Mouse (Mus musculus): ENCODE data around the gene Ugcg. TPM values are rescaled to one million over a fixed set of nuclear protein-coding genes. Genes with fewer than 3 reads are reported as not detected.

Ugcg gene
- polyA plus RNA-seq, 1 experiment from 2014 or later, result 18.9 TPM

DNA sequence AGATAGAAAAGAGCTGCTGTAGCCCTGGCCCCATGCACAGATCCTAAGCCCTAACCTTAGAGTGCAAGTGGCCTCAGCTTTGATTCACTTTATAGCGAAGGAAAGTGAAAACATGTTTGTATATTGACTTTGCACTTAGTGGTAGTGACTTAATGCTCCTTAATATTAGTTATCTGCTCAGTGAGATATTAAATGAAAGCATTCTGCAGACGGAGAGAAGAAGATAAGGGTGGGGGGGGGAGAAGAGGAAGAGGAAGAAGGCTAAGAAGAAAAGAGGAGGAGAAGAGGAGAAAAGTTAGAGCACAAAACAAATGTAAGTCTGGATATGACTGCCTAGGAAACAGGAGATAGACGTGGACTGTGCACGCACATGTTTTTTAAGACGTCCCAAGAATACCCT lies 28.8 kb upstream of the Ugcg start:
- TF ChIP-seq EP300 (optimal IDR thresholded peaks at IDR 0.05) (no peak), CTCF (IDR thresholded peaks at IDR 0.05; ENCODE audit: low read depth) (no peak)
- 88% methylated on average over 5 of the region's 5 CpGs for WGBS
- no peak overlapping the region for H3K27ac ChIP-seq (replicated peaks)
- H3K4me2 ChIP-seq (replicated peaks; ENCODE audit: low read depth), result no peak overlapping the region
- H3K4me3 ChIP-seq (ENCODE audit: low read depth, low read length), result no peak overlapping the region
- H3K27me3 ChIP-seq (ENCODE audit: control insufficient read depth, insufficient read depth, low read length), result no peaks in the 10 kb centered on the region
- H3K9me3 ChIP-seq (ENCODE audit: control insufficient read depth, low read length), result no peaks in the 10 kb centered on the region
- H3K36me3 ChIP-seq (ENCODE audit: control insufficient read depth, insufficient read depth, low read length), result no peaks in the 10 kb centered on the region
- ATAC-seq (ENCODE audit: low FRiP score, low TSS enrichment) (no peak), DNase-seq (ENCODE audit: low spot score) (no peak)
- peaks cover 3% of the 10 kb centered on the region; the same call in 1 of the 2 replicates for H3K4me1 ChIP-seq (replicated peaks; ENCODE audit: control insufficient read depth, insufficient read depth)
- no peak overlapping the region for H3K9ac ChIP-seq (ENCODE audit: low read length)

DNA sequence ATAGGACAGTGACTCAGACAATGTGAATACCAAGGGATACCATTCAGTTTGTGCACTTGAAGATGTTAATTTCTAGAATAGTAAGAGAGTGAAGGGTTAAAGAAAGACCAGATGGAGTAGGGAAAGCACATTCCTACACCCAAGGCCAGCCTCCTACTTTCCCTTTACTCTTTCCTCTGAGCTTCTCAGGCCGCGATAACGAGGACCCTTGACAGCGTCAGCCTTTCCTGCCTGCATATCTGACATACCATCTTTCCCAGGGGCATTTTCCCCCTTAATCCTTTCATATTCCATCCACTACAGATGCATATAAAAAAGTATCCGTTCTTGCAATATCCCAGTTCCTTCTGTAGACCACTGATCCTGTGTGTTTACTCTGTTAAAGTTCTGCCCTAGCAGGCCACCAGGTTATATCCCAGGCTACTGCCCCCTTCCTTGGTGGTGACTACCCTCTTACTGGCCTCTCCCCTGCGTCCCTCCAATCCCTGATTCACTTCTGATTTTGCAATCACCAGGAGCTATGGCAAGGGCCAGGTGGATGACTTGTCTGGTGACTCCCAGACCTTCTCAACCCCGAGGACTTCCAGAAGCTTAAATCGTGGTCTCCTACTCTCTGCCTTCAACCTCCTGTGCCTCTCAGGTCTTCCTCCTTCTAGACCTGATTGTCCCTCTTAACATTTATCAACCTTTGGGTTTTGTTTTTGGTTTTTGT lies 27.9 kb upstream of the Ugcg start:
- H3K4me3 ChIP-seq (ENCODE audit: low read depth, low read length), result no peak overlapping the region
- no peak for ATAC-seq (ENCODE audit: low FRiP score, low TSS enrichment)
- H3K9me3 ChIP-seq (ENCODE audit: control insufficient read depth, low read length), result no peaks in the 10 kb centered on the region
- TF ChIP-seq CTCF (IDR thresholded peaks at IDR 0.05; ENCODE audit: low read depth) (no peak), EP300 (optimal IDR thresholded peaks at IDR 0.05) (no peak)
- DNase-seq (ENCODE audit: low spot score), result no peak
- H3K27me3 ChIP-seq (ENCODE audit: control insufficient read depth, insufficient read depth, low read length), result no peaks in the 10 kb centered on the region
- H3K27ac ChIP-seq (replicated peaks), result no peak overlapping the region
- no peaks in the 10 kb centered on the region for H3K36me3 ChIP-seq (ENCODE audit: control insufficient read depth, insufficient read depth, low read length)
- 54% methylated on average over 8 of the region's 8 CpGs for WGBS
- H3K4me2 ChIP-seq (replicated peaks; ENCODE audit: low read depth), result no peak overlapping the region
- H3K4me1 ChIP-seq (replicated peaks; ENCODE audit: control insufficient read depth, insufficient read depth), result peaks cover 3% of the 10 kb centered on the region; the same call in 1 of the 2 replicates
- H3K9ac ChIP-seq (ENCODE audit: low read length), result no peak overlapping the region

DNA sequence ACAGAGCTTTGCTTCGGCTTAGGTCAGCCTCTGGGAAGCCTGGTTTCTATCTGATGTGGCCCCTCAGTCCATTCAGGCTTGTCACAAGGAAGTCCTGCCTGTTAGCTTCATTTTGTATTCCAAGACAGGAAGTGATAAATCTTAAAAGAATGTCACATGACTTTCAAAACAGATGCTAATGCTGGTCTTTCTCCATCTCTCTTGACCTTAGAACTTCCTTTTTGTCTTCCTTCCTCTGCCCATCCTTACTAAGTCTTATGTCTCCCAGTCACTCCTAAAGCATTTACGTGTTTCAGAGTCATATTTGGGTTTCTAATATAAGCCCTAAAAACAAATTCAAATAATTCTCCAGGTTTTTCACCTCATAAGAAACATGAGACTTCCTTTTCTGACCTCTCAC lies 25.0 kb upstream of the Ugcg start:
- H3K9me3 ChIP-seq (ENCODE audit: control insufficient read depth, low read length), result no peaks in the 10 kb centered on the region
- no peaks in the 10 kb centered on the region for H3K27me3 ChIP-seq (ENCODE audit: control insufficient read depth, insufficient read depth, low read length)
- H3K27ac ChIP-seq (replicated peaks), result no peak overlapping the region
- H3K4me3 ChIP-seq (ENCODE audit: low read depth, low read length), result no peak overlapping the region
- no peaks in the 10 kb centered on the region for H3K4me1 ChIP-seq (replicated peaks; ENCODE audit: control insufficient read depth, insufficient read depth)
- ATAC-seq (ENCODE audit: low FRiP score, low TSS enrichment), result no peak
- TF ChIP-seq EP300 (optimal IDR thresholded peaks at IDR 0.05), result no peak
- no peak for TF ChIP-seq CTCF (IDR thresholded peaks at IDR 0.05; ENCODE audit: low read depth)
- H3K36me3 ChIP-seq (ENCODE audit: control insufficient read depth, insufficient read depth, low read length), result no peaks in the 10 kb centered on the region
- H3K9ac ChIP-seq (ENCODE audit: low read length), result no peak overlapping the region
- DNase-seq (ENCODE audit: low spot score), result no peak
- WGBS, result 77% methylated on average over 2 of the region's 2 CpGs
- no peak overlapping the region for H3K4me2 ChIP-seq (replicated peaks; ENCODE audit: low read depth)

DNA sequence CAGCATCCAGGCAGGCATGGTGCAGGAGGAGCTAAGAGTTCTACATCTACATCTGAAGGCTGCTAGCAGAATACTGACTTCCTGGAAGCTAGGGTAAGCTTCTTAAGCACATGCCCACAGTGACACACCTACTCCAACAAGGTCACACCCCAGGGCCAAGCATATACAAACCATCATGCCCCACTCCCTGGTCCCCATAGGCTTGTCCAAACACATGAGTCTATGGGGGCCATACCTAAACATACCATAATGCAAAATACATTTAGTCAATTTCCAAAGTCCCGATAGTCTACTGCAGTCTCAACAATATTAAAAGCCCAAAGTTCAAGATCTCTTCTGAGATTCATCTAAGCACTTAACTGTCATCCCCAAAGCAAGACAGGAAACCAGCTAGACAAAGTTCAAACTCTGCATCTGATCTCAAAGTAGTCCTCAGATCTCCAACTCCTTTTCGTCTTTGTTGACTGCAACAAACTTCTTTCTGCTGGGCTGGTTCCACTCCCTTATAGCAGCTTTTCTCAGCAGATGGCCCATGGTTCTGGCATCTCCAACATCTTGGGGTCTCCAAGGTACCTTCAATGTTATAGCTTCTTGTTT lies 21.7 kb upstream of the Ugcg start:
- WGBS, result 91% methylated on average over 2 of the region's 2 CpGs
- Histone ChIP-seq H3K4me2 (replicated peaks; ENCODE audit: low read depth) (no peak overlapping the region), H3K4me1 (replicated peaks; ENCODE audit: control insufficient read depth, insufficient read depth) (no peaks in the 10 kb centered on the region), H3K4me3 (ENCODE audit: low read depth, low read length) (no peak overlapping the region), H3K9me3 (ENCODE audit: control insufficient read depth, low read length) (no peaks in the 10 kb centered on the region), H3K27ac (replicated peaks) (no peak overlapping the region), H3K9ac (ENCODE audit: low read length) (no peak overlapping the region), H3K27me3 (ENCODE audit: control insufficient read depth, insufficient read depth, low read length) (no peaks in the 10 kb centered on the region), H3K36me3 (ENCODE audit: control insufficient read depth, insufficient read depth, low read length) (no peaks in the 10 kb centered on the region)
- ATAC-seq (ENCODE audit: low FRiP score, low TSS enrichment) (no peak), DNase-seq (ENCODE audit: low spot score) (no peak)
- TF ChIP-seq EP300 (optimal IDR thresholded peaks at IDR 0.05) (no peak), CTCF (IDR thresholded peaks at IDR 0.05; ENCODE audit: low read depth) (no peak)

DNA sequence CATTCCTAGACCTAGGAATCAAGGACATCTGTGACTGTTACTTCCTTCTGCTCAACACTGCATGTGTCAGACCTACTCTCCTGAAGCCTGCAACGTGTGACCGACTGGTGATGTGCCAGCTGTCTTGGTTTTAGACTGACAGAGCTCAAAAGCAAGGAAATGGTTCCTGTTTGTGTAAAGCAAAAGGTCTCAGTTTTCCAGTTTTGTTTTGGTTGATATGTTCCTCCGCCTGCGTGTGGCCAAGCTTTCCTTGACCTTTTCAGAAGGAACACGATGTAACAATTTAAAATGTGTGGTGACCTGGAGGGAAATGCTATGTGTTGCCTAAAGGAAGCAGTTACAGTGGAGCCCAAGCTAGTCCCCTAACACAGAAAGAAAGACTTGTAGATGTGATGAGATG lies 19.1 kb upstream of the Ugcg start:
- Histone ChIP-seq H3K9ac (ENCODE audit: low read length) (no peak overlapping the region), H3K27me3 (ENCODE audit: control insufficient read depth, insufficient read depth, low read length) (no peaks in the 10 kb centered on the region), H3K4me3 (ENCODE audit: low read depth, low read length) (no peak overlapping the region), H3K27ac (replicated peaks) (no peak overlapping the region), H3K4me2 (replicated peaks; ENCODE audit: low read depth) (no peak overlapping the region), H3K4me1 (replicated peaks; ENCODE audit: control insufficient read depth, insufficient read depth) (no peaks in the 10 kb centered on the region), H3K36me3 (ENCODE audit: control insufficient read depth, insufficient read depth, low read length) (no peaks in the 10 kb centered on the region), H3K9me3 (ENCODE audit: control insufficient read depth, low read length) (no peaks in the 10 kb centered on the region)
- no peak for DNase-seq (ENCODE audit: low spot score)
- WGBS, result 80% methylated on average over 5 of the region's 5 CpGs
- ATAC-seq (ENCODE audit: low FRiP score, low TSS enrichment), result no peak
- TF ChIP-seq CTCF (IDR thresholded peaks at IDR 0.05; ENCODE audit: low read depth) (no peak), EP300 (optimal IDR thresholded peaks at IDR 0.05) (no peak)

DNA sequence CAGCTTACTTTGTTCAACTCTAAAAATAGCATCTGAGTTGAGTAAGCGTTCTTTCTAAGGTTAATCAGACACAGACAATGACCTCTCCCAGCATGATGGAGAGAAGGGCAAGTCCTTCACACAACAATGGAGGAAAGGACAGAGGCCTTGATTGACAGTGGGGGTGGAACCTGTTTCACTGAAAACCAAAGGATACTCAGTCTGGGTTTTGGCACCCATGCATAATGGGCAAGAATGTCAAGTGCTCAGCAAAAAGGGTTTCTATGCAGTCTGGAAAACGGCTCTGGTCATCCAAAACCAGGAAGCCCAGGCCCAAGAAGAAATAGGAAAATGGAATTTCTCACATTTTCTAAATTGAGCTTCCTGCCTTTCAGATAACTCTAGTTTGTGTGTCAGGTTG lies 16.4 kb upstream of the Ugcg start:
- TF ChIP-seq CTCF (IDR thresholded peaks at IDR 0.05; ENCODE audit: low read depth) (no peak), EP300 (optimal IDR thresholded peaks at IDR 0.05) (no peak)
- no peaks in the 10 kb centered on the region for H3K9me3 ChIP-seq (ENCODE audit: control insufficient read depth, low read length)
- no peaks in the 10 kb centered on the region for H3K4me1 ChIP-seq (replicated peaks; ENCODE audit: control insufficient read depth, insufficient read depth)
- no peak overlapping the region for H3K4me3 ChIP-seq (ENCODE audit: low read depth, low read length)
- DNase-seq (ENCODE audit: low spot score) (no peak), ATAC-seq (ENCODE audit: low FRiP score, low TSS enrichment) (no peak)
- no peak overlapping the region for H3K4me2 ChIP-seq (replicated peaks; ENCODE audit: low read depth)
- H3K36me3 ChIP-seq (ENCODE audit: control insufficient read depth, insufficient read depth, low read length), result no peaks in the 10 kb centered on the region
- no peaks in the 10 kb centered on the region for H3K27me3 ChIP-seq (ENCODE audit: control insufficient read depth, insufficient read depth, low read length)
- WGBS, result 68% methylated on average over 2 of the region's 2 CpGs
- H3K27ac ChIP-seq (replicated peaks), result no peak overlapping the region
- no peak overlapping the region for H3K9ac ChIP-seq (ENCODE audit: low read length)

All from stomach, postnatal 0 days (tissue).